In the genomic region with DNA sequence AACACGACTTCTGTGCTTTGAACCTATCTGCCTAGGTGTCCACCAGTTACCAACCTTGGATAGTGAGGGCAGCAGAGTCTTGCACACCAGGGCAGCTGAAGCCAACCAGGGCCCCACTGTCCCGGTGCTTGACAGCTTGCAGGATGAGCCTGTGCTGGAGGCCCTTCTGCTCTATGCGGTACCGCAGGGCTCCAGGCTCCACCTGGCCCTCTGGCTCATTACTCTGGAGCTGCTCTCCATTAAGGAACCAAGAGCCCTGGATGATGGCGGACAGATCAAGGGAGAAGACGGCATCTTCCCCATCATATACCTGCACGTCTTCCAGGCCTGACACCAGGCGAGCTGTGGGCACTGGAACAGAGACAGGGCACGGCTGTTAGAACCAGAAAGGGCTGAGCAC, we compare ENCODE assay signal across 36 mouse cellular contexts. TPM values are rescaled to one million over a fixed set of nuclear protein-coding genes. Genes with fewer than 3 reads are reported as not detected.
"Had no signal": no experiment of that assay in that cellular context is flagged by ENCODE, and none has a peak within 500 bp of the region (broad histone marks: within the 10 kb centered on the region; RNA-seq: fewer than 3 reads in every experiment).

No protein-coding gene starts in this region.

- DNase-seq: left cerebral cortex, postnatal 4 days; liver; liver, embryonic 13.5 days; liver, postnatal 0 days; lung, adult 18-20 months; lung, adult 2 months; lung, embryonic 14.5 days; lung, postnatal 10 days; lung, postnatal 14 days; lung, postnatal 36 days; midbrain, embryonic 14.5 days had no signal

- H3K9ac ChIP-seq: limb, embryonic 12.5 days; limb, embryonic 15.5 days; liver, embryonic 12.5 days; liver, embryonic 13.5 days; liver, embryonic 14.5 days; liver, embryonic 15.5 days; liver, postnatal 0 days; lung, embryonic 14.5 days; lung, embryonic 15.5 days; midbrain, embryonic 12.5 days; midbrain, embryonic 13.5 days; midbrain, embryonic 15.5 days; neural tube, embryonic 12.5 days had no signal

- H3K27me3 ChIP-seq: limb, embryonic 12.5 days; limb, embryonic 13.5 days; limb, embryonic 15.5 days; lung, embryonic 15.5 days had no signal

- H3K36me3 ChIP-seq: liver, embryonic 15.5 days had no signal

- H3K4me3 ChIP-seq: limb, embryonic 10.5 days; limb, embryonic 12.5 days; limb, embryonic 13.5 days; limb, embryonic 15.5 days; liver, embryonic 12.5 days; liver, embryonic 13.5 days; liver, embryonic 15.5 days; lung, embryonic 15.5 days; megakaryocyte, embryonic 14.5 days; midbrain, embryonic 10.5 days; midbrain, embryonic 12.5 days; midbrain, embryonic 13.5 days; midbrain, embryonic 15.5 days; myocyte; neural tube, embryonic 12.5 days had no signal

- ATAC-seq: liver, embryonic 12.5 days; liver, postnatal 0 days; lung, postnatal 0 days; midbrain, embryonic 13.5 days; midbrain, embryonic 15.5 days; midbrain, embryonic 16.5 days had no signal

- H3K27ac ChIP-seq: limb, embryonic 10.5 days; limb, embryonic 12.5 days; limb, embryonic 13.5 days; limb, embryonic 15.5 days; liver, embryonic 12.5 days; liver, embryonic 13.5 days; liver, embryonic 14.5 days; liver, embryonic 15.5 days; lung, embryonic 15.5 days; macrophage; midbrain, embryonic 10.5 days; midbrain, embryonic 12.5 days; midbrain, embryonic 13.5 days; midbrain, embryonic 15.5 days; neural tube, embryonic 12.5 days had no signal

- H3K4me2 ChIP-seq: limb, embryonic 12.5 days; limb, embryonic 13.5 days; limb, embryonic 15.5 days; liver, embryonic 11.5 days; liver, embryonic 12.5 days; liver, embryonic 13.5 days; liver, embryonic 15.5 days; lung, embryonic 14.5 days; lung, embryonic 15.5 days; midbrain, embryonic 11.5 days; midbrain, embryonic 12.5 days; midbrain, embryonic 13.5 days; midbrain, embryonic 15.5 days; neural tube, embryonic 12.5 days had no signal

- H3K9me3 ChIP-seq: limb, embryonic 10.5 days; limb, embryonic 12.5 days; limb, embryonic 13.5 days; limb, embryonic 15.5 days; liver, embryonic 12.5 days; liver, embryonic 13.5 days; liver, embryonic 15.5 days; lung, embryonic 15.5 days; megakaryocyte, embryonic 14.5 days; midbrain, embryonic 10.5 days; midbrain, embryonic 12.5 days; midbrain, embryonic 13.5 days; midbrain, embryonic 15.5 days; neural tube, embryonic 12.5 days had no signal

RNA-seq across cellular contexts. Expression of a gene that starts 4.3 kb away (rescaled TPM):
- total RNA-seq: megakaryocyte, adult 5-6 weeks; monocyte, adult 5-6 weeks had no signal
- polyA plus RNA-seq: macrophage had no signal

RNA-seq across cellular contexts. Expression of a gene that starts 5.0 kb away (rescaled TPM):
- total RNA-seq: liver, adult 2 months; megakaryocyte progenitor cell, adult 5-6 weeks; megakaryocyte, adult 5-6 weeks; monocyte, adult 5-6 weeks had no signal
- polyA plus RNA-seq: macrophage had no signal

RNA-seq across cellular contexts. Expression of a gene that starts 22.6 kb away (rescaled TPM):
- total RNA-seq: megakaryocyte progenitor cell, adult 5-6 weeks; megakaryocyte-erythroid progenitor cell, adult 5-6 weeks had no signal
- polyA plus RNA-seq: liver, postnatal 0 days; macrophage had no signal
